Mouse (Mus musculus): Measurements from ENCODE around the gene Babam2.

DNA sequence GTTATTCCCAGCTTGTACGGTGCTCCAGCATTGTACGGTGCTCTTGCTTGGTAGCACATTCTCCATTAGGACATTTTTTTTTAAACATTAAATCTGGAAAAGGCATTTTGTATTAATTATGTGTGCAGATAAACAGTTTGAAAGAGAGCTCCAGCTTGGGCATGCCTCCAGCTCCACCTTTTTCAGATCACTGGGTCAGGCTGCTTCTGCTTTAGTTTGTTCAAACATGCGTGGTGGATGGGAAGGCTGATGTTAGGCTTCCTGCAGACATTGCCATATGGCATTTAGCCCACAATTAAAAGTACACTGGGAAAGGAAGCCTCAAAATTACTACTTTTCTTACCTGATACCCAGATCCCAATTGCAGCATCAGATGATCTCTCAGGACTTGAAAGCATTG lies 310.9 kb downstream of the Babam2 start:
- TF ChIP-seq CTCF (IDR thresholded peaks at IDR 0.05; ENCODE audit: low read depth) (no peak), EP300 (IDR thresholded peaks at IDR 0.05; ENCODE audit: low read depth) (no peak)

All from liver, postnatal 0 days (tissue).